Comparison of ENCODE assay signal across 26 mouse cellular contexts in genomic region chr13:105648617-105649016, GRCm38 (mm10).
A peak's percentile ranks its signal among the peaks of the same experiment; 100 is the strongest.
DNase-seq lines count a peak whose midpoint lies in the region; ATAC-seq and TF ChIP-seq lines count a peak whose summit lies in the region.
"Had no signal": no experiment of that assay in that cellular context is flagged by ENCODE, and none has a peak within 500 bp of the region (broad histone marks: within the 10 kb centered on the region; RNA-seq: fewer than 3 reads in every experiment).

No protein-coding gene starts in this region.

- no peak overlapping the region for H3K9ac ChIP-seq in forebrain, postnatal 0 days
- H3K9ac ChIP-seq: embryonic facial prominence, embryonic 12.5 days; forebrain, embryonic 12.5 days had no signal

- 66% methylated on average over 3 of the region's 3 CpGs for WGBS in forebrain, postnatal 0 days
- 90% methylated on average over 3 of the region's 3 CpGs for WGBS in forebrain, embryonic 10.5 days

- H3K9me3 ChIP-seq in forebrain, postnatal 0 days (ENCODE audit: low read length), result no peaks in the 10 kb centered on the region
- no peaks in the 10 kb centered on the region for H3K9me3 ChIP-seq in forebrain, embryonic 10.5 days
- H3K9me3 ChIP-seq: embryonic facial prominence, embryonic 10.5 days; embryonic facial prominence, embryonic 12.5 days; forebrain, embryonic 12.5 days; G1E had no signal

- H3K4me1 ChIP-seq in forebrain, postnatal 0 days (ENCODE audit: insufficient read depth), result no peaks in the 10 kb centered on the region
- H3K4me1 ChIP-seq in forebrain, embryonic 10.5 days, result no peaks in the 10 kb centered on the region
- H3K4me1 ChIP-seq: embryonic facial prominence, embryonic 10.5 days; embryonic facial prominence, embryonic 12.5 days; forebrain, embryonic 12.5 days had no signal

- ATAC-seq in forebrain, postnatal 0 days, result no peak
- ATAC-seq: activated CD4-positive, CD25-positive, alpha-beta regulatory T cell, adult 4 months; CD4-positive, CD25-positive, alpha-beta regulatory T cell, adult 4 months; forebrain, embryonic 14.5 days; forebrain, embryonic 16.5 days; Patski had no signal

- H3K4me2 ChIP-seq in forebrain, postnatal 0 days (ENCODE audit: low read depth), result no peak overlapping the region
- H3K4me2 ChIP-seq: embryonic facial prominence, embryonic 12.5 days; forebrain, embryonic 12.5 days had no signal

- H3K27ac ChIP-seq in forebrain, postnatal 0 days (ENCODE audit: low read depth, low read length), result no peak overlapping the region
- no peak overlapping the region for H3K27ac ChIP-seq in forebrain, embryonic 10.5 days
- H3K27ac ChIP-seq: embryonic facial prominence, embryonic 10.5 days; embryonic facial prominence, embryonic 12.5 days; forebrain, embryonic 12.5 days had no signal

- peak; percentile 8 for DNase-seq in forebrain, postnatal 0 days
- DNase-seq in forebrain, embryonic 10.5 days (ENCODE audit: extremely low spot score, low spot score), result no peak
- DNase-seq in layer of hippocampus, adult 11-12 months (ENCODE audit: low spot score), result peak; percentile 23
- no peak for DNase-seq in layer of hippocampus, postnatal 25 days (ENCODE audit: extremely low spot score in 1 of 2, low spot score in 1 of 2)
- DNase-seq in layer of hippocampus, adult 9-10 months (ENCODE audit: low spot score), result peak; percentile 27
- DNase-seq in layer of hippocampus, postnatal 36 days, result no peak
- peak; percentile 29 for DNase-seq in brain, adult 2 months (ENCODE audit: low read depth, low spot score)
- no peak for DNase-seq in adrenal gland, postnatal 14 days
- DNase-seq: adrenal gland, adult 8-10 months; adrenal gland, postnatal 25 days; B cell, adult 2 months; cerebellum, adult 11-12 months; cerebellum, adult 2 months; cerebellum, adult 9-10 months; cerebellum, postnatal 10 days; cerebellum, postnatal 25 days had no signal

- no peaks in the 10 kb centered on the region for H3K36me3 ChIP-seq in forebrain, postnatal 0 days (ENCODE audit: insufficient read depth)
- no peaks in the 10 kb centered on the region for H3K36me3 ChIP-seq in forebrain, embryonic 10.5 days (replicated peaks)
- H3K36me3 ChIP-seq: embryonic facial prominence, embryonic 10.5 days; embryonic facial prominence, embryonic 12.5 days; forebrain, embryonic 12.5 days; G1E had no signal

- H3K4me3 ChIP-seq in forebrain, postnatal 0 days (ENCODE audit: low read depth, low read length), result no peak overlapping the region
- H3K4me3 ChIP-seq in forebrain, embryonic 10.5 days, result no peak overlapping the region
- H3K4me3 ChIP-seq: embryonic facial prominence, embryonic 10.5 days; embryonic facial prominence, embryonic 12.5 days; forebrain, embryonic 12.5 days had no signal

- no peak for TF ChIP-seq CTCF in forebrain, postnatal 0 days (IDR thresholded peaks at IDR 0.05; ENCODE audit: low read depth)

- H3K27me3 ChIP-seq in forebrain, postnatal 0 days (ENCODE audit: insufficient read depth, low read length), result no peaks in the 10 kb centered on the region
- H3K27me3 ChIP-seq in forebrain, embryonic 10.5 days (ENCODE audit: poor library complexity, severe bottlenecking), result no peaks in the 10 kb centered on the region
- H3K27me3 ChIP-seq: CH12.LX; embryonic facial prominence, embryonic 12.5 days; forebrain, embryonic 12.5 days; Patski had no signal

Comparison
In these comparisons a context has a peak if more than half of its experiments do, and no peak if none do; other contexts are left out.
1. DNase-seq: peak in forebrain, postnatal 0 days (single experiment), layer of hippocampus, adult 11-12 months (single experiment), layer of hippocampus, adult 9-10 months (single experiment) and brain, adult 2 months (single experiment); none in forebrain, embryonic 10.5 days (single experiment), layer of hippocampus, postnatal 25 days (0 of 2), layer of hippocampus, postnatal 36 days (0 of 2) and adrenal gland, postnatal 14 days (single experiment).